Mouse (Mus musculus): ENCODE data around the gene Cnn1.
A peak's percentile ranks its signal among the peaks of the same experiment; 100 is the strongest.

Gene Cnn1

GRCm38 (mm10) chr9:22076223-22076622, 22.8 kb upstream of the Cnn1 start:
- DNase-seq: no peak

GRCm38 (mm10) chr9:22084667-22085021, 14.4 kb upstream of the Cnn1 start:
- DNase-seq: no peak

GRCm38 (mm10) chr9:22085022-22085834, 13.8 kb upstream of the Cnn1 start, which contains the start of gene Ecsit:
TSS of gene Ecsit (minus strand) at chr9:22085438.
- DNase-seq: peak; percentile 94 to 96

GRCm38 (mm10) chr9:22086012-22086411, 13.0 kb upstream of the Cnn1 start:
- DNase-seq: no peak

GRCm38 (mm10) chr9:22087034-22087618, 11.9 kb upstream of the Cnn1 start:
- no peak for DNase-seq

- no peak for DNase-seq
Observed at GRCm38 (mm10) chr9:22089281-22089680, 9.7 kb upstream of the Cnn1 start.

GRCm38 (mm10) chr9:22089986-22090385, 9.0 kb upstream of the Cnn1 start:
- DNase-seq: no peak

GRCm38 (mm10) chr9:22092746-22093145, 6.3 kb upstream of the Cnn1 start:
- no peak for DNase-seq

- peak; percentile 88 to 89 for DNase-seq
Observed at GRCm38 (mm10) chr9:22095854-22096307, 3.1 kb upstream of the Cnn1 start.

- no peak for DNase-seq
Observed at GRCm38 (mm10) chr9:22099922-22100321, 906 bp downstream of the Cnn1 start.

- no peak for DNase-seq
Observed at GRCm38 (mm10) chr9:22108194-22108593, 9.2 kb downstream of the Cnn1 start.

GRCm38 (mm10) chr9:22115635-22116034, 16.6 kb downstream of the Cnn1 start:
- DNase-seq: no peak

- DNase-seq: no peak
Observed at GRCm38 (mm10) chr9:22116086-22116485, 17.1 kb downstream of the Cnn1 start.

GRCm38 (mm10) chr9:22116740-22117426, 17.9 kb downstream of the Cnn1 start, which contains the start of gene Elof1:
TSS of gene Elof1 (minus strand) at chr9:22117172.
- DNase-seq: peak; percentile 94 to 96

GRCm38 (mm10) chr9:22117754-22118456, 18.9 kb downstream of the Cnn1 start:
- DNase-seq: peak; percentile 60 to 69

- DNase-seq: no peak
Observed at GRCm38 (mm10) chr9:22119543-22119942, 20.5 kb downstream of the Cnn1 start.

GRCm38 (mm10) chr9:22121545-22121944, 22.5 kb downstream of the Cnn1 start:
- no peak for DNase-seq

- no peak for DNase-seq
Observed at GRCm38 (mm10) chr9:22122005-22122404, 23.0 kb downstream of the Cnn1 start.

GRCm38 (mm10) chr9:22123069-22123609, 24.1 kb downstream of the Cnn1 start:
- no peak for DNase-seq

- no peak for DNase-seq
Observed at GRCm38 (mm10) chr9:22124169-22124568, 25.2 kb downstream of the Cnn1 start.

- DNase-seq: no peak
Observed at GRCm38 (mm10) chr9:22125246-22126027, 26.4 kb downstream of the Cnn1 start.

Measured in cerebellum, postnatal 36 days (tissue).